Mouse (Mus musculus): ENCODE results near the gene Tubb4b. TPM values are rescaled to one million over a fixed set of nuclear protein-coding genes. Genes with fewer than 3 reads are reported as not detected.

Gene Tubb4b
- polyA plus RNA-seq, 1 experiment from 2014 or later: 581 TPM

DNA sequence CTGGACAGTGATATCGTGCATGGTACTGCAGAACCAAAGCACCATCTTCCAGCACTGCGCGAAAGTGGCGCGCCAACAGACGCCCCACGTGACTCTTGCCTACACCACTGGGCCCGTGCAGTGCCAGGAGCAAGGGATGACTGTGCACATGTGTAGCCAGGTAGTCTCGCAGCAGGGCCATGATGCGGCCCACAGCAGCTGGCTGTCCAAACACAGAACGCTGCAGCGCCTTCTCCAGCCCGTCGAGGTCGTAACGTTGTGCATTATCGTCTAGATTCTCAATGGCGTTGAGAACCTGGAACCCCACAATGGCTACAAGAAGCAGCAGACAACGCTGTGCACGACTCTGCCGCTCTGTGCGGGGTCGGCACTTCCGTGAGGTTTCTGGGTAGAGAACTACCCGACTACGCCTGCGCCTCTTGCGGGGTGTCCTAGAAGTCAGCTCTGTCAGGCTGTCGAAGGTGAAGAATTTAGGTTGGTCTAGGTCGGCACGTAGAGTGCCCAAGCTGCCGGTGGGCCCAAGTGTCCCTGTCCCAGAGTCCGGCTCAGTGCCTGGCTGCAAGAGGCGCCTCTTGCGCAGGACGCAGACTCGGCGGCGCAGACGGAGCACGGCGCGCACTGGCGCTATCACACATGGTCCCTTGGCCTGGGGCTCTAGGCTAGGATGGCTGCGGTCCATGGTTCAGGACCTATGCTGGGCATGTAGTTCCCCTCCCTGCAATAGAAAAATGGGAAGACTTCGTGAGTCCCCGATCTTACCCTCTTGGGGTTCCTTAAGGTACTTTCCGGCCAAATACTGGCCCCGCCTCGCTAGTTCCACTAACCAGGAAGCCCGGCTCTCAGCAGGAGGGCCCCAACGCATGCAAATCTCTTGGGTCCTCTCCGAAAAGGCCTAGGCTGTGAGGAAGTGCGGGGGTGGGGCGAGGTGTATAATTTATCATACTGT lies 29.0 kb downstream of the Tubb4b start:
- 22% methylated on average over 55 of the region's 55 CpGs for WGBS
- Histone ChIP-seq H3K27ac (peak overlapping the region; percentile 93), H3K9me3 (replicated peaks) (no peaks in the 10 kb centered on the region), H3K4me1 (peaks cover 46% of the 10 kb centered on the region), H3K4me2 (peak overlapping the region; percentile 68), H3K4me3 (replicated peaks) (peak overlapping the region; percentile 44), H3K36me3 (peaks cover 23% of the 10 kb centered on the region), H3K9ac (peak overlapping the region; percentile 21), H3K27me3 (peaks cover 13% of the 10 kb centered on the region)
- peak; percentile 17; the same call in 1 of the 2 replicates for ATAC-seq (replicated peaks; ENCODE audit: low FRiP score)

DNA sequence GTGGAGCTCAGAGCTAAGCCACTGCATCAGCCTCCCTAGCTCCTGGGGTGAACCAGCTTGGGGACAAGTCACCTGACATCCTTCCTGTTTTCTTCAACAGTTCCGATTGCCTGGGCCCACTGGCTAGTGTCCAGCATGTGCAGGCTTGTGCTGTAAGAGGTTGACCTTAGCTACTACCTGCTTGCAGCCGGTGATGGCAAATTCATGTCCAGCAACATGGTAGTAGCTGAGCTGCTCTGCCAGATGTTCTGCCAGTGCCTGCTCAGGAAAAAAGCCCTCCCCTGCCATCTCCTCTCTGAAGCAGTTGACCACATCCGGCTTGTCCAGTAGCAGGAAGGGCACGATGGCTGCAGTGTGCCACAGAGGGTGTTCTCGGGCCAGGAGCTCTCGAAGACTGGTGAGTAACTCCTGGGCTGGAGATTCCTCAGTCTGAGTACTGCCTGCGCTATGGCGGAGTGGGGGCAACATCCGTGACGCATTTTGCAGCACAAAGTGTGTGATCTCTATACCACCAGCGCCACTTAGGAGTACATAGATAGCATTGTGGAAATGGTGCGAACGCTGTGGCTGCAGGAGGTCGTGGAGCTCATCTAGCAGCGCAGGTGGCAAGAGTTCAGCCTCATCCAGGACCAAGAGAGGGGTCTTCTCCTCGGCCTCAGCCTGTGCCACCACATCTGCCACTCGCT lies 29.9 kb downstream of the Tubb4b start:
- H3K27ac ChIP-seq: peak overlapping the region; percentile 54; the same call in 1 of the 2 replicates
- H3K4me3 ChIP-seq (replicated peaks): peak overlapping the region; percentile 44; the same call in 1 of the 2 replicates
- H3K9ac ChIP-seq: peak overlapping the region; percentile 21; the same call in 1 of the 2 replicates
- H3K27me3 ChIP-seq: peaks cover 13% of the 10 kb centered on the region
- peak overlapping the region; percentile 68 for H3K4me2 ChIP-seq
- 82% methylated on average over 17 of the region's 17 CpGs for WGBS
- ATAC-seq (replicated peaks; ENCODE audit: low FRiP score): no peak
- peaks cover 46% of the 10 kb centered on the region for H3K4me1 ChIP-seq
- no peaks in the 10 kb centered on the region for H3K9me3 ChIP-seq (replicated peaks)
- H3K36me3 ChIP-seq: peaks cover 14% of the 10 kb centered on the region

DNA sequence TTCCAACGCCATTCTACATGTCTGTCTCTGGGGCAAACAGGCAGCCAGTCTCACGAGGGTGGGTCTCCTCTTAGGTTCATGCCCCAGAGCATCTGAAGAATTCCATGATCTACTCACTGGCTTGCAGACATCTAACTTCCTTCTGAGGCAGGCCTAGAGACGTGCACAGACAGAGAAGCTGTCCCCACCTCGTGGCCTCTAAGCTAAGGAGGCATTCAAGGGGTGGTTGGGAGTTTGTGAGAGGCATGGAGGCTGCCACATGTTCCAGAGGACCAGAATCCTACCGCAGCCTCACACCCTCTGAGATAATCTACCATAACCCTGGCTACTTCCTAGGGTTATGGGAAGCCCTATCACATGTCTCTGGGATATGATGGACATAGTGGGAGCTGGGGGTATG lies 30.5 kb downstream of the Tubb4b start:
- Histone ChIP-seq H3K4me2 (peak overlapping the region; percentile 68), H3K4me1 (peaks cover 46% of the 10 kb centered on the region), H3K27me3 (peaks cover 13% of the 10 kb centered on the region), H3K36me3 (peaks cover 8% of the 10 kb centered on the region), H3K27ac (peak overlapping the region; percentile 54), H3K4me3 (replicated peaks) (no peak overlapping the region), H3K9ac (no peak overlapping the region), H3K9me3 (replicated peaks) (no peaks in the 10 kb centered on the region)
- WGBS: 68% methylated on average over 5 of the region's 5 CpGs
- no peak for ATAC-seq (replicated peaks; ENCODE audit: low FRiP score)

DNA sequence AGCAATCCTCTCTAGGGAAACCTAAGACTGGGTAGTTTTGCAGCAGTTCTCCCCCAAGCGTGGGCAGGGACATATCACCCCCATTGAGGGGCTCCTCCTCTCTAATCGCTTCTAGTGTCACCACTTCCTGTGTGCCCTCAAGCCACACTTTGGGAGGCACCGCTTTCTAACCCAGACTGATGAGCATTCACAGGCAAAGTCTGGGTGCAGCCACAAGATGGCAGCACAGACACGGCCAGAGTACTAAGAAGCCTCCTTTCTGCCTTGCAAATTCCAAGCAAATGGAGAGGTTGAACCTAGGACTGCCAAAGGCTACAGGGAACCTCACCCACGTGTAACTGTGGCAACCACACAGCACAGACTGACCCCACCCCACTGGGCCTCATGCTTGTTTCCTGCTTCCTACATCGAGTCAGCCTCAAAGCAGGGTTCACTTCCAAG lies 31.2 kb downstream of the Tubb4b start:
- WGBS: 1% methylated on average over 6 of the region's 6 CpGs
- Histone ChIP-seq H3K9me3 (replicated peaks) (no peaks in the 10 kb centered on the region), H3K27ac (peak overlapping the region; percentile 54), H3K4me1 (peaks cover 46% of the 10 kb centered on the region), H3K4me2 (peak overlapping the region; percentile 68), H3K36me3 (peaks cover 1% of the 10 kb centered on the region), H3K4me3 (replicated peaks) (peak overlapping the region; percentile 14; the same call in 1 of the 2 replicates), H3K27me3 (peaks cover 13% of the 10 kb centered on the region), H3K9ac (no peak overlapping the region)
- ATAC-seq (replicated peaks; ENCODE audit: low FRiP score): peak; percentile 69

DNA sequence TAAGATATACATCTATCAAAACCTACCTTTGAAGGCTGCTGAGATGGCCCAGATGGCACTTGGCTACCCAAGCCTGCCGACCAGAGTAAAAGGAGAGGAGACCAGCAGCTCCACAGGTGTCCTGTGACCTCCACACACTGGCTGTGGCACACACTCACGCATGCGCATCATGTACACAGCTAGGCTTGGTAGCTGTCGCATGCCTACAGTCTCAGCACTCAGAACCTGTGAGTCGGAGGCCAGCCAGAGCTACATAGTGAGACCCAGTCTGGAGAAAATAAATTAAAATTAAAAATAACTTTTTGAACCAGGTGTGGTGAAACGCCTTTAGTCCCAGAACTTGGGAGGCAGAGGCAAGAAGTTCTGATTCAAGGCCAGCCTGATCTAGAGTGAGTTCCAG lies 36.7 kb downstream of the Tubb4b start:
- Histone ChIP-seq H3K4me2 (no peak overlapping the region), H3K27ac (no peak overlapping the region), H3K4me3 (replicated peaks) (no peak overlapping the region), H3K9ac (no peak overlapping the region), H3K36me3 (no peaks in the 10 kb centered on the region), H3K4me1 (peaks cover 25% of the 10 kb centered on the region), H3K27me3 (peaks cover 22% of the 10 kb centered on the region), H3K9me3 (replicated peaks) (no peaks in the 10 kb centered on the region)
- 89% methylated on average over 6 of the region's 6 CpGs for WGBS
- no peak for ATAC-seq (replicated peaks; ENCODE audit: low FRiP score)

DNA sequence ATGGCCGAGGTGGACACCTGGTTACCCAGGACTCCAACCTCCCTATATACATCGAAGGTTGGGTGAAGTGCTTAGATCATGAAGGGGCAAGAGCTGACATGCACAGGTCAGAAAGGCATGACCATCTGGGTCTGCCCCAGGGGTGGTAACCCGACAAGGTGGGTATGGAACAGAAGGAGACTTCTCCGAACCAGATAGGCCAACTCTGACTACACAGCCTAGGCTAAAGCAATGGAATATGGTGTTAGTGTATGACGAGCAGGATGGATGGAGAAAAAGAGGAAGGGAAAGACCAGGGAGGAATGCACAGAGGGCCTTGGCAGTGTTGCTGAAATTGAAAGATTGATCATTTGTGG lies 37.9 kb downstream of the Tubb4b start:
- Histone ChIP-seq H3K9ac (no peak overlapping the region; the same call in 1 of the 2 replicates), H3K36me3 (no peaks in the 10 kb centered on the region), H3K4me3 (replicated peaks) (peak overlapping the region; percentile 49), H3K9me3 (replicated peaks) (no peaks in the 10 kb centered on the region), H3K27me3 (peaks cover 32% of the 10 kb centered on the region), H3K27ac (0 out of 2 replicates have a peak overlapping the region, but pooled peaks have one; percentile 82), H3K4me1 (peaks cover 31% of the 10 kb centered on the region), H3K4me2 (peak overlapping the region; percentile 90)
- no peak for ATAC-seq (replicated peaks; ENCODE audit: low FRiP score)
- 40% methylated on average over 5 of the region's 5 CpGs for WGBS

DNA sequence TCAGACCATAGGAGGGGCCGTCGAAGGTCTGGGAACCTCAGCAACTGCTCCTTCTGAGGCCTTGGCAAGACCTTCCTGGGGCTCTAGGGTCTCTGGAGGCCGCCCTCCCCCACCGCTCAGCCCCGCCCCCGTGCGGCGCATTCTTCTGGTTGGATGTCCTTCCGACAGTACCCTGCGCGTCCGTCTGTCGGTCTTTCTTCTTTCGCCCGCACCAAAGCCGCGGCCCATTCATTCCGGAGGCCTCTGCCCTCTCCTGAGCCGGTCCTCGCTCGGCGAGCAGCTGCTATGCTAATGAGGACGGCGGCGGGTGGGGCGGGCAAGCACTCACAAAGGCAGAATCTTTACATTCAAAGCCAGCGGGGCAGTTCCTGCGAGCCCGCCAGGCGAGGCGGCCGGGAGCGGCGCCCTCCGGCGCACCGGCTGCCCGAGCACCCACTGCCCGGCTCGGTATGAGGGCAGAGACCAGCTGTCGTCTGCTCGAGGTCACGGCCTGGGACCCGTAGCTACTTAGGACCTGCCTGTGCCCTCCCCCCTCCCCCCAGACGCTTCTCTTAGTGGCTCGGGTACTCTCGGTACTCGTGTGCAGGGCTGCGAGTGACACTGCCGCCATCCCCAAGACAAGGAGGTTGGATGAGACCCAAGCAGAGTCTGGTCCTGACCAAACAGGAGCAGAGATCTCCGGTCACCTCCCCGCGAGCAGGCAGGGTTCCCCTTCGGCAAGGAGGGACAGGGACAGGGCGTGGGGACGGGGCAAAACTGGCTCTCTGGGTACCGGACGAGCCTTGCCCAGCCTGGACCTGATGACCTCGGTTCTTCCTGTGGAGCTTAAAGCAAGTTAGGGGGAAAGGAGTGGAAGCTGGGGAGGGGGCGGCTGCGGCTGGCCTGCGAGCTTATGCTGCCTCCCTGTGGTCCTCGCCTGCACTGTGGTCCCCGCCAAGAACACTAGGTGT lies 38.6 kb downstream of the Tubb4b start:
- Histone ChIP-seq H3K27me3 (peaks cover 38% of the 10 kb centered on the region), H3K9ac (peak overlapping the region; percentile 47), H3K36me3 (no peaks in the 10 kb centered on the region), H3K9me3 (replicated peaks) (no peaks in the 10 kb centered on the region), H3K27ac (peak overlapping the region; percentile 82), H3K4me2 (peak overlapping the region; percentile 90), H3K4me3 (replicated peaks) (peak overlapping the region; percentile 49), H3K4me1 (peaks cover 38% of the 10 kb centered on the region)
- 1% methylated on average over 64 of the region's 64 CpGs for WGBS
- ATAC-seq (replicated peaks; ENCODE audit: low FRiP score): peak; percentile 74

DNA sequence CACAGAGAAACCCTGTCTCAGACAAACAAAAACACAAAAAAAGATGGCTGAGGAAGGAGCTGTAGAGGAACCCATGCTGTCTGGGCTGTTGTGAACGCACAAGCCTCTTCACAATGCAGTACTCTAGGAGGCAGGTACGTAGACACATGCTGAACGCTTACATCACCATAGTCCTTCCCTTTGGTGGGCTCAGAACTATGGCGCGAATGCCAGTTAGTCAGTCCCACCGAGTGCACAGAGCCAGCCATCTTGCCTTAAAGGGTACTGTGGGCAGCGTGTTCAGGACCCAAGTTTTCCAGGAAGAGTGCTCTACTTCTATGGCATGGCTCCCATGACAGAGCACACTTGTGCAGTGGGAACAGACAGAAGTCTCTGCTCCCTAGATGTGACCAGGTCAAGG lies 40.0 kb downstream of the Tubb4b start:
- 0 out of 2 replicates have a peak overlapping the region, but pooled peaks have one; percentile 49 for H3K4me3 ChIP-seq (replicated peaks)
- peaks cover 50% of the 10 kb centered on the region for H3K27me3 ChIP-seq
- peaks cover 50% of the 10 kb centered on the region for H3K4me1 ChIP-seq
- H3K9me3 ChIP-seq (replicated peaks): no peaks in the 10 kb centered on the region
- no peak overlapping the region for H3K4me2 ChIP-seq
- ATAC-seq (replicated peaks; ENCODE audit: low FRiP score): no peak
- H3K9ac ChIP-seq: no peak overlapping the region
- no peaks in the 10 kb centered on the region for H3K36me3 ChIP-seq
- H3K27ac ChIP-seq: no peak overlapping the region
- WGBS: 97% methylated on average over 7 of the region's 7 CpGs

DNA sequence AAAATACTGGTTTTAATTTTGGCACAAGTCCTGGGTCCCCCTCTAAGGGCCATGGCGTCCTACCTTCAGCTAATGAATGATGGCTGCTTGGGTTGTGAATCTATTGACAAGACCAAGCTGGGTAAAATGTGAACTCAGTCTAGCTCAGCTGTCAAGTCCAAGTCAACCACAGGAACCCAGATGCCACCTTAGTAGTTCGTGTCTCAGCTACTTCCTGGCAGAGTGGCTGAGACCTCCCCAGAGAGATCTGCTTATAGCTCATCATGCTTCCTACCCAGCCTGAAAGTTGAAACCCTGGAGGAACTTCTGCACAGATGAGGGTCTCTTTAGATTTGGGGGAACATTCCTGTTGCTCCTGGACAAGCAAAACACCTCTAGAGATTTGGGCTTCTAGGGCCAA lies 41.2 kb downstream of the Tubb4b start:
- peak overlapping the region; percentile 92 for H3K4me2 ChIP-seq
- H3K27me3 ChIP-seq: peaks cover 62% of the 10 kb centered on the region
- H3K4me1 ChIP-seq: peaks cover 61% of the 10 kb centered on the region
- ATAC-seq (replicated peaks; ENCODE audit: low FRiP score): no peak
- peak overlapping the region; percentile 67 for H3K4me3 ChIP-seq (replicated peaks)
- no peaks in the 10 kb centered on the region for H3K9me3 ChIP-seq (replicated peaks)
- H3K9ac ChIP-seq: no peak overlapping the region
- no peaks in the 10 kb centered on the region for H3K36me3 ChIP-seq
- no peak overlapping the region for H3K27ac ChIP-seq
- WGBS: 55% methylated on average over 2 of the region's 2 CpGs

DNA sequence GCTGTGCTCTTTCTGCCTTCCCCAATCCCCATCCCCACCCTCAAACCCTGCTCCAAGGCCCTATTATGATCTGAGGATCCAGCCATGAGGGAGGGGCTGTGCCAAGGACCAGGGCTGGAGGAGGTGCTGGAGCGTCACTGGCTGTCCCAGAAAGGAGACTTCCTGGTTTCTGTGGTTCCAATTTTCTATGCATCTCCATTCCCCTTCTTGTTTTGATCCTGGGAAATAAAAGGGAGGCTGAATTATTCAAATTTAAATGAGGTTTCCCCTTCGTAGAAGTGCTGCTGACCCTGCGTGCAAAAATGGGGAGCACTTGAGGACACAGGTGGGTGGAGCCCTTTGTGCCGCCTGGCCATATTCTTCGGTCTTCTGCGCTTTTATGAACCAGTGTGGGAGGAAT lies 41.8 kb downstream of the Tubb4b start:
- H3K9me3 ChIP-seq (replicated peaks): no peaks in the 10 kb centered on the region
- peak overlapping the region; percentile 67 for H3K4me3 ChIP-seq (replicated peaks)
- H3K27me3 ChIP-seq: peaks cover 68% of the 10 kb centered on the region
- 14% methylated on average over 6 of the region's 6 CpGs for WGBS
- H3K4me1 ChIP-seq: peaks cover 68% of the 10 kb centered on the region
- peak overlapping the region; percentile 92 for H3K4me2 ChIP-seq
- peak overlapping the region; percentile 37; the same call in 1 of the 2 replicates for H3K9ac ChIP-seq
- H3K27ac ChIP-seq: no peak overlapping the region
- H3K36me3 ChIP-seq: no peaks in the 10 kb centered on the region
- no peak for ATAC-seq (replicated peaks; ENCODE audit: low FRiP score)

DNA sequence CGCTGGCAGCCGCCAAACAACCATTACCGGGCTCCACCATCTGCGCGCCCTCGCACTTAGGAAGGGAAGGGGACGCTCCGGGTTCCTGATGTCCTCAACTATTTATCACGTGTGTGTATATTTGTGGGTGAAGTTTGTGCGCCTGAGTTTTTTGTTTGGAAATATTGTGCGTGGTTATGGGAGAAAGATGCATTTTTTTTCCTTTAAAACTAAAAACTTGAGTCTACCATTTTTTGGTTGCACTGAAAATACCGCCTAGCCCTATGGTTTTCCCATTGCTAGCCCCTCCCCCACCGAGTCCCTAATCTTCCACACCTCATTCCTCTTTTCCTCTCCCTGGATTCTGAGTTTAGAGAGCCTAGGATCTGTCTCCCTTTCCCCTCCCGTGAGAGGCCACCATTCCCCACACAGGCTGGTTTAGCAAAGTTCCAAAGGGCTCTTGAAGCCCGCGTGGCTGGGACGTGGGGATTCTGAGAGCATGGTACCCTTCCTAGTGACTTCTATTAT lies 42.6 kb downstream of the Tubb4b start:
- Histone ChIP-seq H3K27me3 (peaks cover 72% of the 10 kb centered on the region), H3K4me2 (peak overlapping the region; percentile 92), H3K9me3 (replicated peaks) (no peaks in the 10 kb centered on the region), H3K9ac (peak overlapping the region; percentile 64), H3K36me3 (no peaks in the 10 kb centered on the region), H3K27ac (peak overlapping the region; percentile 93), H3K4me1 (peaks cover 75% of the 10 kb centered on the region), H3K4me3 (replicated peaks) (peak overlapping the region; percentile 67)
- WGBS: 1% methylated on average over 17 of the region's 17 CpGs
- ATAC-seq (replicated peaks; ENCODE audit: low FRiP score): no peak
